Mouse (Mus musculus) megakaryocyte-erythroid progenitor cell, adult 5-6 weeks (primary cell): Measurements from ENCODE around the gene Gm29776. TPM values are rescaled to one million over a fixed set of nuclear protein-coding genes. Genes with fewer than 3 reads are reported as not detected.

Experiments used
- ATAC-seq: replicated peaks from 2 replicates; pipeline ENCODE4 v1.8.0; 2016; ENCODE audit warnings: mild to moderate bottlenecking, inconsistent platforms; ENCODE audit not compliant: severe bottlenecking, poor library complexity, low FRiP score, low TSS enrichment
- total RNA-seq, 2 experiments: library from RNA; stranded (forward) in 1 of 2; stranded (reverse) in 1 of 2; fragments of 200-1000, 215-1000 nt in 1 of 2; fragments of >200 nt in 1 of 2; fragmentation: Nextera tagmentation in 1 of 2; gene quantifications; 2 replicates each; pipeline ENCODE4 v1.2.3; 2014 to 2017

Gene Gm29776
- total RNA-seq, 2 experiments from 2014 or later, result not detected

DNA sequence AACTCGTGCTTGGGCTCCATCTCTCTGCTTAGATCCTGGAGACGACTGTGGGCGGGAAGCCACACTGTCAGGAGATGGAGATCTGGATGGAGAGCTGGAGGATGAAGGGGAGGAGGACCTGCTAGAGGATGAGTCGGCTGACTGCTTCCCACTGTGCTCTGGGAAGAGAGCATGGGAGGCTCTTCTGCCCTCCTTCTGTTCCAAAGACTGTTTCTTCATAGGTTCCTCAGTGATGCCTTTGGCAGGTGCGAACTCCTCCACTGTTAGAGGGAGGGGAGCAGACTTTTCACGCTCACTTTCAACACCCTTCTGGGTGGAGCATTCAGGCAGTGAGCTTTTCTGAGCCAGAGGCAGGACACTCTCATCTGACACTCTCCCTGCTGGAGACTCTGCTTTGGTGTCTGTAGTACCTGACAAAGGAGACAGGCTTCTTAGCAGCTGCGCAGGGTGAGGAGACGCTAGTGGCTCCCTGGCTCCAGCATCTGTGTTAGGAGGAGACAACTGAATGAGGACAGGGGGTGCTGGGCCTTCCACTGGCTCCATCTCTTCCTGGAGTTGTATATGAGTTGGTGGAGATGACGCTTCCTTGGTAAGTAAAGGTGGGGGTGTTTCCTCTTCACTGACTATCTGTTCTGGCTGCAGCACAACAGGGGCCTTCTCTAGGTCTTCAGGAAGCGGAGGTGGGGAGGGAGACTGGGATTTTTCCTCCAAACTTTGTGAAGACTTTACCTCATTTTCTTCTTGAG is 34.0 kb downstream of the Gm29776 start:
- no peak for ATAC-seq

- no peak for ATAC-seq
These were observed 38.6 kb downstream of the Gm29776 start for GRCm38 (mm10) chr14:54660009-54660408.

DNA sequence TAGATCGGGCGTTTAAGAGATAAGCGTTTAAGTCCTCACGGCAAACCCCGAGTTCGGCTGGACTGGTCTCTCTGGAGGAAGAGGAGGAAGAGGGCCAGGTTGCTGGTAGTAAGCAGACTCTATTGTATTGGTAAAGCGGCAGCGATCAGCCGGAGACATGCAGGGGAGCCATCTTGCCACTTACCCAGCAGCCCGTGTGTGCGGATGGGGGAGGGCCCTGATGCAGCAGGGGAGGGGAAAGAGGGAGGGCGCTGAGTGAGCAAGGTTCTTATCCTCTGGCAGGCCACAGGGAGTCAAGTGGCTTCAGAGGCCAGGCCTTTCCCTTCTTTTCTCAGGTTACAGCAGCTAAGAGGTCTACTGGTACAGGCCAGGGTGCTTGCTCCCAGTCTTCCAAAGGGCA is 45.1 kb downstream of the Gm29776 start:
- ATAC-seq, result peak; percentile 94

DNA sequence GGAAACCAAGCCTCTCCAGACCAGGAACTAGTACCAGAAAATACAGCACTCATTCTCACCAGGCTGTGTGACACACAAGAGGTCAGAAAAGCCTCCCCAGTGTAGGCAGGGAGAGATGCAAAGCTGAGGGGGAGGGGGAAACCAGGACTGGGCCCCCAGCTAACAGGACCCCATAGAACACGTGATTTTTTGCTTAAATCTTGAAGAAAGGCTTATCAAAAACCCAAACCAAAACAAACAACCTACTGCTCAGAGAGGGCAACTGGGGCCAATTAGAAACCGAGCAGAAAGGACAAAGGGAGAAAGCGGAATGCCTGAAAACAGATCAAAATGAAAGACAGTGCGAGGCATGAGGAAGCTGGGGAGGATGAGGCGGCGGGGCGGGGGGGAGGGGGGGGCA is 45.8 kb downstream of the Gm29776 start:
- no peak for ATAC-seq

GRCm38 (mm10) chr14:54651556-54651955 is 47.1 kb downstream of the Gm29776 start:
- ATAC-seq, result no peak

DNA sequence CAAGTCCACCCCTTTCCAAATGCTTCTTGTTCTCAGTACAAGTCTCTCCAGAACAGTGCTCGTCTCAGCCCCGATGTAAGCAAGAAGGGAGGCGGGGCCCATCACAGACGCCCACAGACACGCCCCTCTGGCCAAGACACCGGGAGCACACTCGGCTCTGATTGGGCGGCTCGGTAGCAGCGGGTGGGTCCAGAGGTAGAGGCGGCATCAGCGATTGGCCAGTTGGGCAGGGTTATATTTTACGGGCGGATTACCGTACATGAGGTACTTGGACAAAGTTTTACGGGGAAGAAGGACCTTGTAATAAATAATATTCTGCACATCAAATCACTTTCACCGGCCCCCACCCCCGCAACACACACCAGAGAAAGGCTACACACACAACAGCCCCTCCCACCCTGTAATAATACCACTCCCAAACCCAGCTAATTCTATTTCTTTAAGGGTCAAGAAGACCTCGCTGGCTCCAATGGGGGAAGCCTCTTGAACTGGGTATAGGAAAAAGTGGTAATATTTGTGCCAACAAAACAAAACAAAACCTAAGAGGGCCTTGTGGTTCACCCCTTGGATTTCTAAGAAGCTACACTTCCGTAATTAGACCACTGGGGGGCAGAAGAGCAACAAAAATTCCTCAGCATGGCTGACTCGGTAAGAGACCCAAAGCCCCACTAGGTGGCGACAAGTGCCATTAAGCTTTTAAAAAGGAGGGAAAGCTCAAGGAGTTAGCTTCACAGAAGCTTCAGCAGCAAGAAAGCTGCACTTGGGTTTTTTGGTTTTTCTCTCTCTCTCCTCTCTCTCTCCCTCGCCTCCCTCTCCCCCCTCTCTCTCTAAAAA is 47.8 kb downstream of the Gm29776 start:
- peak; percentile 39 for ATAC-seq

DNA sequence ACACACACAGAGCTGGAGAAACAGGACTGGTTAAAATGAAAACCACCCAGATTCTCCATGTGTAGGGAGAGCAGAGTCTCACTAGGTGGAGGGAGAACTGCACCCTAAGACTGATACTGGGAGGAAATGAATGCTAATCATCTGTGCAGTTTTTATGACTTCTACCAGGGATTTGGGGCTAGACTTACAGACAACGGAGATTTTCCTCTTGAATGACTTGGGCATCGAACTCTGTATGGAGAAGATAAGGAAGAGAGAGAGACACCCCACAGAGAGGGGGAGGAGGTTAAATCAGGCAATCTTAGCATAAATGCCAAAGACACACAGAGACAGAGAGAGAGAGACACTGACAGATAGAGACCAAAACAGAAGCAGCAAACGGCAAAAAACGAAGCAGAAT is 50.7 kb downstream of the Gm29776 start:
- ATAC-seq, result no peak; the same call in 1 of the 2 replicates

GRCm38 (mm10) chr14:54646898-54647636 is 51.6 kb downstream of the Gm29776 start:
- no peak for ATAC-seq

DNA sequence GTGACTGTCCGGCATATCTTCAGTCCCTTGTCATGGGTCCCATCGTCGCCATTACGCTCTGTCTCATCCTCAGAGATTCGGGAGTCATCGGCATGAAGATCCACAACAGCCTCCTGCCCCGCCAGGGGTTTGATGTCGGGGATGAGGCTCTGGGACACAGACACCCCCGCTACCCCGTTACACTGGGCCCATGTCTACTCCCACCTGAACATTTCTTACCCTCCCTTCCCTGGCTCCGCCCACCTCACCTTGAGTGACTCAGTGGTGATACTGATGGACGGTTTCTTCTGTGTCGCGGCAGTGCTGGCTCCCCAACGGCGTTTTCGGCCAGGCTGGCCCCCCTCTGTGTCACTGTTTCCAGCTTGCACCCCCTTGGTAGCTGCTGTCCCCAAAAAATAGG is 52.2 kb downstream of the Gm29776 start:
- no peak for ATAC-seq

DNA sequence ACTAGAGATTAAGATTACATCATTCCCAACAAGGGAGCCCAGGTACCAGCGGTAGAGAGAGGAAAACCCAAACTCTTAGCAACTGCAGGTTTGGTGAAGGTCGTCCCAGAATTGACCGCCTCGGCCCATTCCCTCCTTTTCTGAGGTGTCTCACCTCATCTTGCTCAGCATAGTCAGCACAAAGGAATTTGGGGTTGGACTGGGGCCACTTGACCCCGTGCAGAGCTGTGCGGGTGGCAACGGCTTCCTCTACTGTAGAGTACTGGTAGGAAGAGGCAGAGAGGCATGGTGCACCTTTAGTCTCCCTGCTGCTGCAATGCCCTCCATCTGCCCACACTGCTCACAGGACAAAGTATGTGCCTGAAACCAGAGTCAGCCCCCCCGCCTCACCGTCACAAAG is 54.3 kb downstream of the Gm29776 start:
- ATAC-seq, result no peak

DNA sequence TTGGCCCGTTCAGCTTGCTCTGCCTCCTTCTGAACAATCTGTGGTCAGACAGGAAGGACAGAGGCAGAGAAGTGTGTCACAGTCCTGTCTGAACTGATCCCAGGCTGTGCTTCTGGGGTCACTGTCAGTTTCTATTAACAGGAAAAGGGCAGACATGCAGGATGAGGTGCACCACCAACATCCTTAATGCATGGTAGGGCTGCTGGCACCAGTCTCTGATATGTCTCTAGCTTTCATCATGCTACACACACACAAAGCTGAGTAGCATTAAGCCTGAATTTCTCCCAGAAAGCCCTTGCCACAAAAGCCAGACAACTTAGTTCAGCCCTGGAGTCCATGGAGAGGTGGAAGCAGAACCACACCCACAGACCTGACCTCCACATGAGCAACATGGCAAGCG is 55.6 kb downstream of the Gm29776 start:
- no peak for ATAC-seq

Other genes with a start within 250 kb of the Gm29776 start
- 38.4 and 38.6 TPM in 2 replicates for gene Lrp10, start 234.7 kb downstream of the Gm29776 start, total RNA-seq (2014; fragmentation: Nextera tagmentation)
- 13.0 and 19.9 TPM in 2 replicates for gene Lrp10, start 234.7 kb downstream of the Gm29776 start, total RNA-seq (2017)
- gene Rem2, start 222.7 kb downstream of the Gm29776 start, total RNA-seq (2014; fragmentation: Nextera tagmentation), result 0.50 and 3.5 TPM in 2 replicates
- 0.80 and 2.0 TPM in 2 replicates for gene Rem2, start 222.7 kb downstream of the Gm29776 start, total RNA-seq (2017)
- 73.8 and 87.5 TPM in 2 replicates for gene Prmt5, start 181.3 kb downstream of the Gm29776 start, total RNA-seq (2014; fragmentation: Nextera tagmentation)
- 71.5 and 77.3 TPM in 2 replicates for gene Prmt5, start 181.3 kb downstream of the Gm29776 start, total RNA-seq (2017)
- gene Haus4, start 144.2 kb downstream of the Gm29776 start, total RNA-seq (2014; fragmentation: Nextera tagmentation), result 94.2 and 97.3 TPM in 2 replicates
- gene Haus4, start 144.2 kb downstream of the Gm29776 start, total RNA-seq (2017), result 60.5 and 68.2 TPM in 2 replicates
- not detected in 2 replicates for gene Ajuba, start 121.3 kb downstream of the Gm29776 start, total RNA-seq (2014; fragmentation: Nextera tagmentation)
- gene Ajuba, start 121.3 kb downstream of the Gm29776 start, total RNA-seq (2017), result 0.19 and 0.80 TPM in 2 replicates
- 6.2 and 12.7 TPM in 2 replicates for gene 4931414P19Rik, start 92.8 kb downstream of the Gm29776 start, total RNA-seq (2014; fragmentation: Nextera tagmentation)
- gene 4931414P19Rik, start 92.8 kb downstream of the Gm29776 start, total RNA-seq (2017), result 2.9 and 7.3 TPM in 2 replicates
- 221 and 258 TPM in 2 replicates for gene Psmb5, start 80.8 kb downstream of the Gm29776 start, total RNA-seq (2014; fragmentation: Nextera tagmentation)
- gene Psmb5, start 80.8 kb downstream of the Gm29776 start, total RNA-seq (2017), result 39.5 and 75.5 TPM in 2 replicates
- 0.45 TPM in 1 of 2 replicates, not detected in the other for gene Psmb11, start 77.4 kb downstream of the Gm29776 start, total RNA-seq (2014; fragmentation: Nextera tagmentation)
- gene Psmb11, start 77.4 kb downstream of the Gm29776 start, total RNA-seq (2017), result not detected in 2 replicates
- gene Gm17606, start 57.9 kb downstream of the Gm29776 start, total RNA-seq (2014; fragmentation: Nextera tagmentation), result not detected in 2 replicates
- gene Gm17606, start 57.9 kb downstream of the Gm29776 start, total RNA-seq (2017), result not detected in 2 replicates
- 2.3 and 2.5 TPM in 2 replicates for gene Cdh24, start 57.5 kb downstream of the Gm29776 start, total RNA-seq (2014; fragmentation: Nextera tagmentation)
- 0.15 and 1.7 TPM in 2 replicates for gene Cdh24, start 57.5 kb downstream of the Gm29776 start, total RNA-seq (2017)
- gene 1700123O20Rik, start 12.6 kb downstream of the Gm29776 start, total RNA-seq (2014; fragmentation: Nextera tagmentation), result 37.1 and 42.0 TPM in 2 replicates
- 42.4 and 58.4 TPM in 2 replicates for gene 1700123O20Rik, start 12.6 kb downstream of the Gm29776 start, total RNA-seq (2017)
- 222 and 244 TPM in 2 replicates for gene Acin1, start 11.9 kb downstream of the Gm29776 start, total RNA-seq (2014; fragmentation: Nextera tagmentation)
- 267 and 293 TPM in 2 replicates for gene Acin1, start 11.9 kb downstream of the Gm29776 start, total RNA-seq (2017)
- gene Cebpe, start 13.3 kb upstream of the Gm29776 start, total RNA-seq (2014; fragmentation: Nextera tagmentation), result 1.4 and 5.7 TPM in 2 replicates
- gene Cebpe, start 13.3 kb upstream of the Gm29776 start, total RNA-seq (2017), result not detected in 2 replicates
- 0.13 and 0.37 TPM in 2 replicates for gene Slc7a8, start 83.1 kb upstream of the Gm29776 start, total RNA-seq (2014; fragmentation: Nextera tagmentation)
- gene Slc7a8, start 83.1 kb upstream of the Gm29776 start, total RNA-seq (2017), result 0.34 TPM in 1 of 2 replicates, not detected in the other
- not detected in 2 replicates for gene Rnf212b, start 115.3 kb upstream of the Gm29776 start, total RNA-seq (2014; fragmentation: Nextera tagmentation)
- gene Rnf212b, start 115.3 kb upstream of the Gm29776 start, total RNA-seq (2017), result not detected in 2 replicates
- 1.2 and 16.1 TPM in 2 replicates for gene Homez, start 172.1 kb upstream of the Gm29776 start, total RNA-seq (2014; fragmentation: Nextera tagmentation)
- gene Homez, start 172.1 kb upstream of the Gm29776 start, total RNA-seq (2017), result 1.5 and 6.1 TPM in 2 replicates
- 15.9 and 16.7 TPM in 2 replicates for gene Ppp1r3e, start 178.7 kb upstream of the Gm29776 start, total RNA-seq (2014; fragmentation: Nextera tagmentation)
- 1.6 and 2.5 TPM in 2 replicates for gene Ppp1r3e, start 178.7 kb upstream of the Gm29776 start, total RNA-seq (2017)
- gene Bcl2l2, start 184.5 kb upstream of the Gm29776 start, total RNA-seq (2014; fragmentation: Nextera tagmentation), result 7.3 and 9.4 TPM in 2 replicates
- gene Bcl2l2, start 184.5 kb upstream of the Gm29776 start, total RNA-seq (2017), result 3.3 and 7.5 TPM in 2 replicates
- 1.4 TPM in 1 of 2 replicates, not detected in the other for gene Gm20521, start 184.6 kb upstream of the Gm29776 start, total RNA-seq (2014; fragmentation: Nextera tagmentation)
- not detected in 2 replicates for gene Gm20521, start 184.6 kb upstream of the Gm29776 start, total RNA-seq (2017)
- 240 and 264 TPM in 2 replicates for gene Pabpn1, start 193.7 kb upstream of the Gm29776 start, total RNA-seq (2014; fragmentation: Nextera tagmentation)
- gene Pabpn1, start 193.7 kb upstream of the Gm29776 start, total RNA-seq (2017), result 332 and 476 TPM in 2 replicates
- gene Slc22a17, start 214.3 kb upstream of the Gm29776 start, total RNA-seq (2014; fragmentation: Nextera tagmentation), result 2.2 TPM in 1 of 2 replicates, not detected in the other
- 4.9 TPM in 1 of 2 replicates, not detected in the other for gene Slc22a17, start 214.3 kb upstream of the Gm29776 start, total RNA-seq (2017)
- gene Efs, start 227.3 kb upstream of the Gm29776 start, total RNA-seq (2014; fragmentation: Nextera tagmentation), result not detected in 2 replicates
- gene Efs, start 227.3 kb upstream of the Gm29776 start, total RNA-seq (2017), result not detected in 2 replicates
- gene Il25, start 233.9 kb upstream of the Gm29776 start, total RNA-seq (2014; fragmentation: Nextera tagmentation), result not detected in 2 replicates
- not detected in 2 replicates for gene Il25, start 233.9 kb upstream of the Gm29776 start, total RNA-seq (2017)
- gene Cmtm5, start 237.4 kb upstream of the Gm29776 start, total RNA-seq (2014; fragmentation: Nextera tagmentation), result not detected in 2 replicates
- gene Cmtm5, start 237.4 kb upstream of the Gm29776 start, total RNA-seq (2017), result not detected in 2 replicates